Mouse (Mus musculus) lung, adult 2 months (tissue): Measurements from ENCODE around the gene Scrg1. TPM values are rescaled to one million over a fixed set of nuclear protein-coding genes. Genes with fewer than 3 reads are reported as not detected.

Source experiments
- DNase-seq: peaks from one replicate; pipeline ENCODE4 v3.0.0; 2022
- H3K4me1 ChIP-seq: fragments of 200-500 bp; 2 replicates; pipeline ENCODE4 v1.6.1; 2011; ENCODE audit warnings: low read length; ENCODE audit not compliant: control insufficient read depth, insufficient read depth
- H3K4me3 ChIP-seq: fragments of 200-500 bp; replicated peaks from 2 replicates; pipeline ENCODE3; 2011; ENCODE audit warnings: low read depth, mild to moderate bottlenecking, control low read depth, low read length; ENCODE audit errors: extremely low read depth
- CTCF ChIP-seq: fragments of 200-500 bp; IDR thresholded peaks from 2 replicates; pipeline ENCODE4 v1.5.1; 2011; ENCODE audit warnings: mild to moderate bottlenecking, low read length, control low read depth; ENCODE audit not compliant: insufficient read depth
- POLR2A ChIP-seq: fragments of 200-500 bp; IDR thresholded peaks from 2 replicates; pipeline ENCODE4 v1.6.1; 2011; ENCODE audit warnings: low read depth, mild to moderate bottlenecking, control low read depth, low read length, borderline replicate concordance; ENCODE audit errors: extremely low read depth
- WGBS: fragments of 180-500 bp; shearing (Covaris S2); methylation state at CpG from one replicate; pipeline ENCODE4 v1.1.7; 2018; 5-methylcytosine and 5-hydroxymethylcytosine counted together
- polyA plus RNA-seq: library from polyadenylated mRNA; depleted of rRNA; stranded (reverse); fragments of >200 nt; gene quantifications from 2 replicates; pipeline ENCODE4 v1.2.3, GENCODE M21; 2012

The Scrg1 gene
- polyA plus RNA-seq, 1 experiment, result 0.64 TPM

GRCm38 (mm10) chr8:57450726-57451125, 5.0 kb upstream of the Scrg1 start:
- TF ChIP-seq POLR2A, result no peak
- TF ChIP-seq CTCF, result no peak
- Histone ChIP-seq H3K4me1 (no peaks in the 10 kb centered on the region), H3K4me3 (no peak overlapping the region)
- WGBS, result 85% methylated on average over 7 of the region's 7 CpGs
- DNase-seq, result no peak

DNA sequence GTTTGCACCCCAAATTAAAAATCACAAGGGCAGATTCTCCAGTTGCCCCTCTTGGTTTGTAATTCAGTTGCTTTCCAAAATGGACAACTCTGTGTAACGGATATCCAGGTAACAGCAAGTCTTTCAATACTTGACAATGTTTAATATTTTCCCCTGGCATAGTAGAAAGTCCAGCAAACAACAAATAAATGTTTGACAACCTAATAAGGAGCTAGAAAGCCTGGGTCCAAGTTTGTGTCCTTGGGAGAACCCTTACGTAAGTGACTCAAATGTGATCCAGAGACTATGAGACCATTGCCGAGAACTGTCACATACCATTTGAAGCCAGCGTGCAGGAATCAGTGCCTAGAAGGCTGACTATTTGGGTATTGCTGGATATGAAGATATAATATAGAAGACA, 3.8 kb upstream of the Scrg1 start:
- Histone ChIP-seq H3K4me3 (no peak overlapping the region), H3K4me1 (no peaks in the 10 kb centered on the region)
- 91% methylated on average over 4 of the region's 4 CpGs for WGBS
- TF ChIP-seq CTCF (no peak), POLR2A (no peak)
- no peak for DNase-seq

DNA sequence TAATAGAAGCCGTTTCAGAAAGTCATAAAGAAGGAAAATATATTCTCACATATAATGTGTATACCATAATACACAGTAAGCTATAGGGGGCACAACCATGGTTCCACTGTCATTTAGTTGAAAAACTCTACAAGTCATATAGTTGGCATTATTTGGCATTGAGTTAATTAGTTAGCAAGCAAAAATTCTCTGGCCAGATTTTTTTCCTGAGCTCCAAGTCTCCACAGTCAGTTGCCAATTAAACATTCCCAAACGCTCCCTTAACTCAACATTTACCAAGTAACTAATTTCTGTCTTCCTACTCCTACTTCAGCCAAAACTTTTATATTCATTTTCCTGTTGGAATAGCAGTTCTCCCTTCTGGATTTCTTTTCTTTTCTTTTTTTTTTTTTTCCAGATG, 2.4 kb upstream of the Scrg1 start:
- Histone ChIP-seq H3K4me1 (no peaks in the 10 kb centered on the region), H3K4me3 (no peak overlapping the region)
- WGBS, result 76% methylated on average over 2 of the region's 2 CpGs
- TF ChIP-seq POLR2A (no peak), CTCF (no peak)
- DNase-seq, result no peak

GRCm38 (mm10) chr8:57457152-57457551, 1.4 kb downstream of the Scrg1 start:
- no peaks in the 10 kb centered on the region for H3K4me1 ChIP-seq
- TF ChIP-seq POLR2A (no peak), CTCF (no peak)
- DNase-seq, result no peak
- WGBS, result 65% methylated on average over 6 of the region's 6 CpGs
- no peak overlapping the region for H3K4me3 ChIP-seq

DNA sequence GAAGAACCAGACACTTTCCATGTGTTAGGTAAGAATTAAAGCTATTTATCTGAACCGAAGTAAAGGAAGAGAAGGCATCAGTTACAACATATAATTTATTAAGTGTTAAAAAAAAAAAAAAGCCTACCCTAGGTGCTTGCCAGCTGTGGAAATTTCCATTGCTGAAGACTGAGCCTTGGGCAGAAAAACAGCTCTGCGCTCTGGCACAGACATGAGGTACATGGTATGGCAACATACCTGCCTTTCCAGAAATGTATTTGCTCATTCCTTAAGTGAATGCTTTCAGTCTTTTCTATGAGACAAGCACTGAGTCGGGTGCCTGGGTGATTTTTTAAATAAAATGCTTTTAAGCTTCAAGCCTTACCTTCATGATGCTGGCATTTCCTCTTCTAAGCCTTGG, 2.2 kb downstream of the Scrg1 start:
- Histone ChIP-seq H3K4me3 (no peak overlapping the region), H3K4me1 (no peaks in the 10 kb centered on the region)
- WGBS, result 47% methylated on average over 3 of the region's 3 CpGs
- TF ChIP-seq POLR2A (no peak), CTCF (no peak)
- DNase-seq, result no peak

DNA sequence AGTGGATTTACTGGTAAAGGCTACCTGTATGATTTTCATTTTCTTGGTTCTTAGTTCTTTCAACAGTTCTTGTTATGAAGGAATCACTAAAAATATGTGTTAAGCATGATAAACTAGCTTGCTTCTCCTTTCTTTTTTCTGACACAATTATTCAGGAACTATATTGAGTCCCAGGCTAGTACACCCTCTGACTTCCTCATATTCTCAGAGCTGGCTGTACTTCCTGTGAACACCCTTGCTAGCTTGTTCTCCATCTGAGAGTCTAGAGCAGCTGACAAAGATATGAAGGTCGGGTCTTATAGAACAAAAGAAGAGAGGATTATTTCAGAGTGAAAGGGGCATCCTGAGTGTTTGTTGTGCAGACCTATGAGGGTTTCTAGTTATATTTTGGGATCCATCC, 7.1 kb downstream of the Scrg1 start:
- no peak for TF ChIP-seq POLR2A
- TF ChIP-seq CTCF, result no peak
- no peaks in the 10 kb centered on the region for H3K4me1 ChIP-seq
- no peak for DNase-seq
- WGBS, result 28% methylated on average over 1 of the region's 1 CpGs
- H3K4me3 ChIP-seq, result no peak overlapping the region

- WGBS, result 73% methylated on average over 3 of the region's 3 CpGs
- no peak overlapping the region for H3K4me3 ChIP-seq
- no peak for DNase-seq
- TF ChIP-seq POLR2A, result no peak
- no peak for TF ChIP-seq CTCF
- no peaks in the 10 kb centered on the region for H3K4me1 ChIP-seq
Measured at GRCm38 (mm10) chr8:57463757-57464156, 8.0 kb downstream of the Scrg1 start.

DNA sequence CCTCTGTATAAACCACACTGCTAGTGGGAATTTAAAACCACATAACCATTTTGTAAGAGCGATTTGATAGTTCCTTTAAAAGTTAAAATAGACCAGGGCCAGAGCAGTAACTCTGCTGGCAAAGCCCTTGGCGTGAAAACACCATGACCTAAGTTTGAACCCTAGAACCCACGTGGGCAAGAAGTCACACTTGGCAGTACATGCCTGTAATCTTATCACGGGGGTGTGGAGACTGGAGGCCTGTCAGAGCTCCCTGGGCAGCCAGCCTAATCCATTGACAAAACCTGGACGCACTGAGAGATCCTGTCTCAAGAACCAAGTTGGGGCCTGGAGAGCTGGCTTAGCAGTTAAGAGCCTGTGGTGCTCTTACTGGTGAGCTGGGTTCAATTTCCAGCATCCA, 12.9 kb downstream of the Scrg1 start:
- WGBS, result 26% methylated on average over 5 of the region's 5 CpGs
- Histone ChIP-seq H3K4me3 (no peak overlapping the region), H3K4me1 (no peaks in the 10 kb centered on the region)
- DNase-seq, result peak; percentile 32
- TF ChIP-seq POLR2A, result no peak

DNA sequence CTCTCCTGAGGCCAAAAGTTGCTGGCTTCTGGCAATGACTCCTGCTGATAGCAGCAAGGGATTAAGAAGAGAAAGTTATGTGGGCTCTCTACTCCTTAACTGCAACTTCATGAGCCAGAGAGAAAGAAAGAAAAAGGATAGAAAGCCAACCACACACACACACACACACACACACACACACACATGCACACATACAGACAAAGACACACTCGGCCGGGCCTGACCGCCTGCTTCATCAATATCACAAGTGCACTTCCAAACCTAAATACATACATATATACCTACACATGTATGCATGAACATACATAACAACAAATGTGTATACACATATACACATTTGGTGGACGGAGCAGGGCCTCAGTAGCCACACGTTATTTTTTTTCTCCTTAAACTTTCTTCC, 15.1 kb downstream of the Scrg1 start:
- DNase-seq, result no peak
- Histone ChIP-seq H3K4me3 (no peak overlapping the region), H3K4me1 (no peaks in the 10 kb centered on the region)
- TF ChIP-seq POLR2A, result no peak
- TF ChIP-seq CTCF, result no peak
- WGBS, result 94% methylated on average over 5 of the region's 5 CpGs

DNA sequence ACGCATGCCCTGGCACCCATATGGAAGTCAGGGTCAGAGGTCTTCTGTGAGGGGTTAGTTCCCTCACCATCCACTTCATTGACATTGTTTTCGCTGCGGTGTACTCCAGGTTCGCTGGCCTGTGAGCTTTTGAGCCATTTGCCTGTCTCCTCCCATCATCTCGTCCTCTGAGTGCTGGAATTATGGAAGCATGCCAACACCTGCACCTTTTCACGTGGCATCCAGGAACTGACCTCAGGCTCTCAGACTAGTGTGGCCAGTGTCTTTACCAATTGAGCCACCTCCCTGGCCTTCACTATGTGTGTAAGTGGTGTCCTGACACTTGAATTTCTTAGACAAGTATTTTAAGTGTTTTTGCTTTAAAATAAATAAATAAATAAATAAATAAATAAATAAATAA, 18.0 kb downstream of the Scrg1 start:
- no peak for TF ChIP-seq POLR2A
- no peak for TF ChIP-seq CTCF
- DNase-seq, result no peak
- Histone ChIP-seq H3K4me1 (no peaks in the 10 kb centered on the region), H3K4me3 (no peak overlapping the region)
- 67% methylated on average over 6 of the region's 6 CpGs for WGBS

DNA sequence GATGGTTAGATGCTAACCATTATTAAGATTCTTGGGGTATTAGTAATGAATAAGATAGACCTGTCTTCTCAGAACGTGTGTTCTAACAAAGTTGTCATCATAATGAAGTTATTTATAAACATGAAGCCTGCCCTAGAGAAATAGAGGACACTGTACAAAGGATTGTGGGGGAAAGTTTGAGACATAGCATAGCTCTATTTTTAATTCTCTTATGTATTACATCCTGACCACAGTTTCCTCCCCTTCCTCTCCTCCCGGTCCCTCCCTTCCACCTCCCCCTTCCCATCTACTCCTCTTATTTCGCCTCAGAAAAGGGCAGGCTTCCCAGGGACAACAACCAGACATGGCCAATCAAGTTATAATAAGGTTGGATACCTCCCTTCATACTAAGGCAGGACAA, 22.7 kb downstream of the Scrg1 start:
- H3K4me1 ChIP-seq, result no peaks in the 10 kb centered on the region
- 36% methylated on average over 3 of the region's 3 CpGs for WGBS
- DNase-seq, result no peak
- no peak overlapping the region for H3K4me3 ChIP-seq
- TF ChIP-seq POLR2A (no peak), CTCF (no peak)

GRCm38 (mm10) chr8:57479700-57480099, 24.0 kb downstream of the Scrg1 start:
- Histone ChIP-seq H3K4me3 (no peak overlapping the region), H3K4me1 (no peaks in the 10 kb centered on the region)
- TF ChIP-seq CTCF, result no peak
- TF ChIP-seq POLR2A, result no peak
- 89% methylated on average over 8 of the region's 8 CpGs for WGBS
- no peak for DNase-seq
